ENCODE assay signal across 11 mouse cellular contexts in the genomic region with DNA sequence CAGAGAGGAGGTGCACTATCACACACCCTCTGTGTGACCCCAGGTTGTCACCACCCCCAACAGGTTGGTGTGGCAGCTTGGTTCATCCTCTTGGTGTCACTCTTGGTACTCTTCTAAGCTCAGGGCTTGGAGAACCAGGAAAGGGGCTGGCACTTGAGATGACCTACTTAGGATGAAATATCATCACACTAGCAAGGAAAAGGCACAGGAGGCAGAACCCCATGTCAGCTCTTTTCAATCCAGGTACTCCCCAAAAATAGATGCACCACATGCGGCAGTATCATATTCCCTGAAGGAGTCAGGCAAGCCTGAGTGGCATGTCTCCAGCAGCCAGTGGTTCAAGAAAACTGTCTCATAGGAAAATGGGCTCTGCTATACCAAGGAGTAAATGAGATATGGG. TPM values are rescaled to one million over a fixed set of nuclear protein-coding genes. Genes with fewer than 3 reads are reported as not detected.
DNase-seq lines count a peak whose midpoint lies in the region; ATAC-seq and TF ChIP-seq lines count a peak whose summit lies in the region.
"Had no signal": no experiment of that assay in that cellular context is flagged by ENCODE, and none has a peak within 500 bp of the region (broad histone marks: within the 10 kb centered on the region; RNA-seq: fewer than 3 reads in every experiment).

No protein-coding gene starts in this region.

- no peak overlapping the region for H3K4me2 ChIP-seq in liver, embryonic 14.5 days (ENCODE audit: low read depth)
- no peak overlapping the region for H3K4me2 ChIP-seq in liver, embryonic 11.5 days
- no peak overlapping the region for H3K4me2 ChIP-seq in midbrain, embryonic 14.5 days (ENCODE audit: low read length)
- H3K4me2 ChIP-seq: embryonic facial prominence, embryonic 13.5 days; neural tube, embryonic 13.5 days had no signal

- ATAC-seq in liver, embryonic 14.5 days (ENCODE audit: insufficient read depth) = no peak
- no peak for ATAC-seq in liver, embryonic 11.5 days (replicated peaks; ENCODE audit: low FRiP score)
- no peak for ATAC-seq in midbrain, embryonic 14.5 days (ENCODE audit: low FRiP score, low TSS enrichment)
- ATAC-seq: activated CD4-positive, CD25-positive, alpha-beta regulatory T cell, adult 4 months had no signal

- H3K9ac ChIP-seq in liver, embryonic 14.5 days (replicated peaks) = no peak overlapping the region
- H3K9ac ChIP-seq in liver, embryonic 11.5 days (ENCODE audit: low read depth, low read length) = no peak overlapping the region
- no peak overlapping the region for H3K9ac ChIP-seq in midbrain, embryonic 14.5 days (replicated peaks; ENCODE audit: low read length)
- H3K9ac ChIP-seq: embryonic facial prominence, embryonic 13.5 days; neural tube, embryonic 13.5 days had no signal

- H3K9me3 ChIP-seq in liver, embryonic 14.5 days (ENCODE audit: control insufficient read depth, low read length) = no peaks in the 10 kb centered on the region
- no peaks in the 10 kb centered on the region for H3K9me3 ChIP-seq in liver, embryonic 11.5 days (ENCODE audit: control insufficient read depth, low read length)
- no peaks in the 10 kb centered on the region for H3K9me3 ChIP-seq in midbrain, embryonic 14.5 days (ENCODE audit: control insufficient read depth, low read length)
- H3K9me3 ChIP-seq: embryonic facial prominence, embryonic 13.5 days; neural tube, embryonic 13.5 days had no signal

- no peak for TF ChIP-seq EP300 in liver, embryonic 14.5 days (IDR thresholded peaks at IDR 0.05; ENCODE audit: low read depth)

- H3K27me3 ChIP-seq in liver, embryonic 14.5 days (ENCODE audit: control insufficient read depth, insufficient read depth, low read length) = no peaks in the 10 kb centered on the region
- 0 out of 2 replicates have a peak, but pooled peaks cover 3% of the 10 kb centered on the region for H3K27me3 ChIP-seq in liver, embryonic 11.5 days (replicated peaks; ENCODE audit: control insufficient read depth, insufficient read depth, low read length)
- no peaks in the 10 kb centered on the region for H3K27me3 ChIP-seq in midbrain, embryonic 14.5 days (ENCODE audit: control insufficient read depth, insufficient read depth, low read length)
- H3K27me3 ChIP-seq: neural tube, embryonic 13.5 days had no signal

- TF ChIP-seq CTCF in liver, embryonic 14.5 days (IDR thresholded peaks at IDR 0.05; ENCODE audit: low read depth) = peak; percentile 37; the same call in 1 of the 2 replicates

- 67% methylated on average over 1 of the region's 1 CpGs for WGBS in liver, embryonic 14.5 days (ENCODE audit: insufficient replicate concordance)
- 83% methylated on average over 1 of the region's 1 CpGs for WGBS in liver, embryonic 11.5 days
- WGBS in midbrain, embryonic 14.5 days = 78% methylated on average over 1 of the region's 1 CpGs

- H3K27ac ChIP-seq in liver, embryonic 14.5 days = no peak overlapping the region
- H3K27ac ChIP-seq in liver, embryonic 11.5 days (ENCODE audit: low read depth, low read length) = no peak overlapping the region
- no peak overlapping the region for H3K27ac ChIP-seq in midbrain, embryonic 14.5 days (replicated peaks; ENCODE audit: low read depth, low read length)
- H3K27ac ChIP-seq: embryonic facial prominence, embryonic 13.5 days; neural tube, embryonic 13.5 days had no signal

- no peaks in the 10 kb centered on the region for H3K36me3 ChIP-seq in liver, embryonic 14.5 days (replicated peaks; ENCODE audit: control insufficient read depth, insufficient read depth, low read depth)
- no peaks in the 10 kb centered on the region for H3K36me3 ChIP-seq in liver, embryonic 11.5 days (ENCODE audit: control insufficient read depth, insufficient read depth, low read length)
- no peaks in the 10 kb centered on the region for H3K36me3 ChIP-seq in midbrain, embryonic 14.5 days (ENCODE audit: control insufficient read depth, insufficient read depth, low read length)
- H3K36me3 ChIP-seq: embryonic facial prominence, embryonic 13.5 days; neural tube, embryonic 13.5 days had no signal

- H3K4me3 ChIP-seq in liver, embryonic 14.5 days (ENCODE audit: insufficient read depth in 1 of 2, low read depth in 2 of 2, low read length in 2 of 2) = no peak overlapping the region
- no peak overlapping the region for H3K4me3 ChIP-seq in liver, embryonic 11.5 days (ENCODE audit: low read depth, low read length)
- H3K4me3 ChIP-seq in midbrain, embryonic 14.5 days (replicated peaks; ENCODE audit: low read depth, low read length) = no peak overlapping the region
- H3K4me3 ChIP-seq: embryonic facial prominence, embryonic 13.5 days; neural tube, embryonic 13.5 days had no signal

- H3K4me1 ChIP-seq in liver, embryonic 14.5 days (replicated peaks; ENCODE audit: control insufficient read depth in 2 of 2, insufficient read depth in 2 of 2, low read length in 1 of 2) = no peaks in the 10 kb centered on the region
- no peaks in the 10 kb centered on the region for H3K4me1 ChIP-seq in liver, embryonic 11.5 days (replicated peaks; ENCODE audit: control insufficient read depth, insufficient read depth, low read length)
- no peaks in the 10 kb centered on the region for H3K4me1 ChIP-seq in midbrain, embryonic 14.5 days (ENCODE audit: control insufficient read depth, insufficient read depth, low read length)
- H3K4me1 ChIP-seq: embryonic facial prominence, embryonic 13.5 days; neural tube, embryonic 13.5 days had no signal

- DNase-seq in adrenal gland, adult 8-10 months = peak; percentile 23
- DNase-seq in adrenal gland, postnatal 25 days = no peak
- no peak for DNase-seq in liver, embryonic 14.5 days (ENCODE audit: low read depth in 3 of 3, low spot score in 3 of 3)
- no peak for DNase-seq in liver, embryonic 11.5 days (ENCODE audit: low spot score)
- peak; percentile 66 to 73 for DNase-seq in cerebellum, postnatal 10 days
- DNase-seq in retina, postnatal 1 day = peak; percentile 53
- DNase-seq in midbrain, embryonic 14.5 days = no peak
- no peak for DNase-seq in thymus, postnatal 36 days

RNA-seq across cellular contexts. Expression of a gene that starts 39.4 kb away (rescaled TPM):
- total RNA-seq in adrenal gland, adult 8-10 months (2022) = 100 to 1,000 TPM; 178 to 239 (median 230) TPM
- total RNA-seq in adrenal gland, postnatal 25 days (2021) = 172 and 176 TPM in 2 replicates
- 66.9 and 67.7 TPM in 2 replicates for polyA plus RNA-seq in liver, embryonic 14.5 days (2012; rRNA removed)
- polyA plus RNA-seq in liver, embryonic 14.5 days (2014; fragmentation: Nextera tagmentation; extraction: Ambion mirVana) = 86.9 and 90.0 TPM in 2 replicates
- 214 and 233 TPM in 2 replicates for polyA plus RNA-seq in liver, embryonic 11.5 days (2014; fragmentation: Nextera tagmentation; extraction: Ambion mirVana)
- polyA plus RNA-seq in midbrain, embryonic 14.5 days (2014; fragmentation: Nextera tagmentation; extraction: Ambion mirVana) = 136 and 157 TPM in 2 replicates

Comparison
In these comparisons a context has a peak if more than half of its experiments do, and no peak if none do; other contexts are left out.
1. DNase-seq: peak in adrenal gland, adult 8-10 months (single experiment), cerebellum, postnatal 10 days (2 of 2) and retina, postnatal 1 day (single experiment); none in adrenal gland, postnatal 25 days (single experiment), liver, embryonic 14.5 days (0 of 3), liver, embryonic 11.5 days (single experiment), midbrain, embryonic 14.5 days (single experiment) and thymus, postnatal 36 days (0 of 2).